Mouse (Mus musculus): ENCODE measurements around the gene Tmem108. TPM values are rescaled to one million over a fixed set of nuclear protein-coding genes. Genes with fewer than 3 reads are reported as not detected.

Tmem108 gene
- total RNA-seq, 2 experiments from 2014 or later: 3.8 to 6.1 TPM

DNA sequence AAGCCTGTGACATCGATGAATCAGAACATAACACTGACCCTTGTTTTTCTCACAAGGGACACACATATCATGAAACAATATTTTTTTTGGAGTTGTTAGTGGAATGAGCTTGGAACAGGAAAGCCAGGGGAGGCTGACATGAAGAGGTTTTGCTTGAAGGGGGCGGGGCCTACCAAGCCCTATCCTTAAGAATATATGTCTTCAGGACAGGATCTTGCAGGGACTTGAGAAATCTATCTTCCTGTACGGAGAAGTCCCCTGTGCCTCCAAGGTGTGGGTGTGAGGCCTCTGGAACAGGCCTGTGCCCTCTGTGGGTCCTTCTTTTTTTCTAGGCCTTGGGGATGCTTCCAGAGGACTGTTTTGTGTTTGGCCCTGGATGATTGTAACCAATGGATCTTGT lies 161.7 kb downstream of the Tmem108 start:
- DNase-seq (ENCODE audit: low spot score): no peak
- intact Hi-C loops (cut with DNase I): no loop called here

DNA sequence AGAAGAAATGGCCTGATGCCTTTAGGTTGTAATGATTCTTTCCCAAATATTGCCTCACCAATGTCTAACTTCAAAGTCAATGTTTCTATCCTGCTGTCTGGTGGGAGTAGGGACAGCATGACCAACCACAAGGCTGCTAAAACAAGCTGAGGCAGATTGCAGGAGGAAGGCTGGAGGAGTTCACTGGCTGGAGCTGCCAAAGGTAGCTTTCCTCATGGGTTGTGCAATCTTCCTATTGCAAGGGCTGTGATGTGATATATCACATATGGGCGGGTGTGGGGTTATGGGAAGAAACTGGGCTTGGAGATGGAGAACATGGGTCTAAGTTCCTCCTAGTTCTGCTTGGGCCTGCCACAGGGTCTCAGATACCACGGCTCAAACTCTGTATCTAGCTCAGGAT lies 163.8 kb downstream of the Tmem108 start:
- intact Hi-C loops (cut with DNase I): no loop called here
- no peak for DNase-seq (ENCODE audit: low spot score)

DNA sequence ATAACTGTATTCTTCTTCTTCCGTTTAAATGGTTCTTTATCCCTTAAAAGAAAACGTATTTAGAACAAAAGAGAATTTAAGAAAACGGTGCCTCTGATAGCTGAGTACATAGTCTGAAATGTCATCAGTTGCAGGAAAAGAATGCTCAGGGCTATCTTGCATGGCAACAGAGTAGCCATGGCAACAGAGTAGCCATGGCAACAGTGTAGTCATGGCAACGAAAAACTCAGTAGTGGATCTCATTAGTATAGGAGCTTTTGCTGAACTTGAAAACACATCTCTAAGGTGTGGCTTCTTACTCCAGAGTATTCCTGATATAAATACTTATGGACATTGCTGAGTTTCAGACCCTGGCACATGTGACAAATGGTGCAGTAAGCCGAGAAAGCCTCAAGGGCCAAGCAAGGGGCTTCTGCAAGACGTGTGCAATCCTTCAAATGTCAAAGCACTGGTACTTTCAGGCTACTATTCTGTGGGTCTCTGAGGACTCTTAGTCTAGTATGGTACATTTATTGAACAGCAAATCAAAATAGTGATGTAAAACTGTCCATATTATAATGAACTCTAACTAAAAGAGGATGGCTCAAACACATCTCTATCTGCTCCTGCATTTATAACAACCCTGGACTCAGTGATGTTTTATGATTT lies 166.3 kb downstream of the Tmem108 start:
- intact Hi-C loops (cut with DNase I): no loop called here
- DNase-seq (ENCODE audit: low spot score): no peak

DNA sequence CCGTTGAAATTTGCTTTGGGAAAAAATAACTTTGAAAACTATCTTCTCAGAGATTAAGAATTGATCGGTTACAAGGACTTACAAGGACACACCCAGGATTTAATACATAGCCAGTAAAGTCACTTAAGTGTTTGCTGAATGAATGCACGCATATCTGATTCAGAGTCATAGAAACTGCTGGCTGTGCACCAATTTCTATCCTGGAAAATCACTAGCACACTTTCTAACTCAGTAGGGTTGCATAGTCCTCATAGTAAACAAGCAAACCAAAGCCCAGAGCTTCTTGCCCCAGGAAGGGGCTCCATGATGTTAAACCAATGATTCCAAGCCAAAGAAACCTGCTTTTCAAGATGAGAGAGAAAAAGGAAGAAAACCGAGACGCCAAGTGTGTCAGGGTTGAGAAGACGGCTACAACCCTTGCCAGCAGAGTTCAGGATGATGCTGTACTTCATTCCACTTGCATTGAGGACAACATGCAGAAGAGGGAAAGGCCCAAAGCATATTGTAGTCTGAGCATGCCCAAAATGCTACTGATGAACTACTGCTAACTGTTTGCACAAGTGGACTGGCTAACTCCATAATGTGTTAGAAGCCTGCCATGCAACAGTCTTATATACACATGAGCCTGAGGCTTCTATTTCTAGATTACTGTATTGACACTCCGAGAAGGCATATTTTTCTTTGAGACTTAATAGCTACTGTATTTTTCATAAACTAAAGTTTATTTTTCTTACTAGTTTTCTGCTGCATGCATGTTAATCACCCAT lies 167.0 kb downstream of the Tmem108 start:
- intact Hi-C loops (cut with DNase I): no loop called here
- no peak for DNase-seq (ENCODE audit: low spot score)

DNA sequence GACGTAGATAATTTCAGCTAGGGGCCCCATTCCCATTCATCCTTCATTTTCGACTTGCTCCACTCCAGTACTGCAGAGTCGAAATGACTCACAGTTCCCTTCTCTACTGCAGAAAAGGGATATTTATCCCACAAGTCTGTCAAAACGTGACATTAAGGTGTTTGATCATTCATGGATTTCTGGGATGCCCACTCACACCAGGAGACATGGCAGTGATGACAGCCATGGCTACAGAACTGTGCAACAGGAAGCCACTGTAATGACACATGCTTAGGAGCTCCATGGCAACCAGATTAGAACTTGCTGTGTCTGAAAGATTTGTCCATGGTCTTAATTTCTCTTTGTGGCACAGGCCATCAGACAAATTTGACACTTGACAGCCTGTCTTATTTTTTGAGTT lies 168.6 kb downstream of the Tmem108 start:
- intact Hi-C loops (cut with DNase I): no loop called here
- DNase-seq (ENCODE audit: low spot score): no peak

DNA sequence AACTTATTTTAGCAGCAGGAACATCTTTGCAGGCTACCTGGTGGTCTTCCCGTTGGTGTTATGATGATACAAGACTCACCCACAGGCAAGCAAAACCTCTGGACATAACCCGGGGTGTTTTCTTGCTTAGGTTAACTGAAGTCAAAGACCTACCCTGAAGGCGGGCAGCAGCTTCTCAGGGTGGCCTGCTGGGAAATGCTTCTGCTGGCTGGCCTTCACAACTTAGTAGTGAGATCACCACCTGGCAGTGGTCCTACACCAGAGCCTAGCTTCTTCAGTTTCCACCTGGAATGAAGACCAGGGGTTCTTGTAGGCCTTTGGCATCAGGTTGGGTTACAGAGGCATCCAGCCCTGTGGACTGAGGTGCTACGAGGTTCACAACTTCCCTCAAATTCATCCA lies 169.7 kb downstream of the Tmem108 start:
- intact Hi-C loops (cut with DNase I): no loop called here

DNA sequence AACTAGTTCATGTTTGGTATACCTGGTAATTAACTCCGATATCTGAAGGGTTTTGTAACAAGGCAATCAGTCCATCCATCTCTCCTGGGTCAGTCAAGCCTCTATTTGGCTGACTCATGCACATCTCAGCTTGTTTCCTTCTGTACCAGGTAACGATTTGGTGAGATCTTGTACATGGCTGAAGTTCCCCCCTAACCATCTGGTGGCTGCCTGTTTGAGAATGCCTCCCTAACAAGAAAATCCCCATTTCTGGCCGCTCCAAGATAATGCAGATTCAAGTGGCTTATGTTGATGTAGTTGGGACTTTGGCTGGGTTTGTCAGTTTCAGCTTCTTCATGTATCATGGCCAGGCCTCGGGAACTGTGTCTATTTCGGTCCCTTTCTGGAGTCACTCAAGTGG lies 170.8 kb downstream of the Tmem108 start:
- intact Hi-C loops (cut with DNase I): no loop called here
- DNase-seq (ENCODE audit: low spot score): no peak

More for the DNA sequence above, 169.7 kb downstream of the Tmem108 start:
- no peak for DNase-seq (ENCODE audit: low spot score)

DNA sequence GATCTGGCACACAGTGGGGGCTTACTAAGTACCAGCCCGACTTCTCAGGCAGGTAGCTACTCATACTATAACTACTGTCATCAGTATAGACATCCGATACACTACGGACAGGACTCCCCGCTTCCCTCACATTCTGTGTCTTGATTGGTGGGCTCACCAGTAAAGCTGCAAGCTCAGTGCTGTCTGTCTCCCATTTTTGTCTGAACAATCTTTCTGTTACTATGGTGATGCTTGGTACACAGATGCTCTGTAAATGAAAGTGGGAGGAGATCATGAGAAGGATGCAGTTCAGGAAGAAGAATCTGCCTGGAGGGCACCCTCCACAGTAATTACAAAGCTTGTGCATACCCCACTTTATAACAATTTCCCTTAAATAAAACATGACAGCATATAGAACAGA lies 176.8 kb downstream of the Tmem108 start:
- no peak for DNase-seq (ENCODE audit: low spot score)
- intact Hi-C loops (cut with DNase I): no loop called here

DNA sequence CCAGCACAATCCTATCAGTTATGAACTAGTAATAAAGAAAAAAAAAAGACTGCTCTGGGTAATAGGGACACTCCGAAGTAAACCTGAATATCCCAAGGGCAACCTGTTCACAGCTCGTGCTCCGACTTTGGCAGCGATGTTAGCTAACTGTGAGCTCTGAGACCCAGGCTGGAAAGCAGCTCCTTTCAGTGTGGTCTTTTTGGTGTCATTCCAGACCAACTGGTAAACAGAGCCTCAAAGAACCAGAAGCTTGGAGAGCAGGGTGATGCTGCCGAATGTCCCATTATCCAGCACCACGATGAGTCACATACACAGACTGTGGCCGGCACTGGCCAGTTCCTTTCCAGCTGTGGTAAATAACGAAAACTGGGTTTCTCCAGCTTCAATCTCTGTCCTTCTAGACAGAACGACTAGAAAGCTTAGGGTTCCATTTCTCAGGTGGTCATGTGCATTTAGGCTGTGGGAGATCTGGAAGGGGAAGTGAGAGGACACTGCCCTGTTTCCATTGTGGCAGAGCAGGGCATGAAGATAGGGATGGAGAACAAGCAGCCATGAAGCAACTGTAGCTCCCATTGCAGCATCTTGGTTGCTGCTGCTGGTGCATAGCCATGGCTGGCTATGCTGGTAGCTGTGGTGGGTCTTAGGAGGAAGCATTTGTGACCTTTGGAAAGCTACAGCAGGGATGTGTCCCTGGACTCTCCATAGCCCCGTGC lies 179.2 kb downstream of the Tmem108 start:
- DNase-seq (ENCODE audit: low spot score): no peak
- intact Hi-C loops (cut with DNase I): no loop called here

DNA sequence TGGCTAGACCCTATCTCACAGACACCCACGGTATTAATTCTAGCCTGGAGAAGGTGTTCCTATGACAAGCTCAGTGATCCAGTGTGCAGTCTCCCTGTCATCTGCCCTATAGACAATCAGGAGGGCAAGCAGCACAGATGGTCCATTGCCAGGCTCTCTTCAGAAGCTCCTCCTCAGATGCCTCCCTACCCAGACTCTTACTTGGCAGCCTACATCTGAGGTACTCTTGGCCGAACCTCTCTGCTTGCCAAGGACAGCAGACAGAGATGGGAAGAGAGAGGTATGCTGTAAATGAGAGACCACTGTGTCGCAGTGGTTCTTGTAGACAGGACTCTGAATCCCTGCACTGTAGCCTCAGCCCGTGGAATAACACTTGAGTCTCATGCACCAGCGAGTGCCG lies 181.0 kb downstream of the Tmem108 start:
- intact Hi-C loops (cut with DNase I): no loop called here
- DNase-seq (ENCODE audit: low spot score): no peak

DNA sequence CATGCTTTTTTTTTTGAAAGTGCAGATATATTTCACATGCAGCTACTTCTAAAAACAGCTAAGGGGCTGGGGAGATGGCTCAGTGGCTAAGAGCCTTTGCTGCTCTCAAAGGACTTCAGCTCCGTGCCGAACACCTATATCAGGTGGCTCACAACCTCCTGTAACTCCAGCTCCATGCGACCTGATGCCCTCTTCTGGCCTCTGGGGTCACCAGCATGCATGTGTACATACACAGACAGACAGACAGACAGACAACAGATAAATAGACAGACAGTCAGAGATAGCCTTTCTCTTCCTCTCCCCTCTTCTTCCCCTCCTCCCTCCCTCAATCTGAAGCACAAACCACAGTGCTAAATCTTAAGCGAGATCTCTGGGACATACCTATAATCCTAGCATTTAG lies 181.5 kb downstream of the Tmem108 start:
- DNase-seq (ENCODE audit: low spot score): no peak
- intact Hi-C loops (cut with DNase I): no loop called here

DNA sequence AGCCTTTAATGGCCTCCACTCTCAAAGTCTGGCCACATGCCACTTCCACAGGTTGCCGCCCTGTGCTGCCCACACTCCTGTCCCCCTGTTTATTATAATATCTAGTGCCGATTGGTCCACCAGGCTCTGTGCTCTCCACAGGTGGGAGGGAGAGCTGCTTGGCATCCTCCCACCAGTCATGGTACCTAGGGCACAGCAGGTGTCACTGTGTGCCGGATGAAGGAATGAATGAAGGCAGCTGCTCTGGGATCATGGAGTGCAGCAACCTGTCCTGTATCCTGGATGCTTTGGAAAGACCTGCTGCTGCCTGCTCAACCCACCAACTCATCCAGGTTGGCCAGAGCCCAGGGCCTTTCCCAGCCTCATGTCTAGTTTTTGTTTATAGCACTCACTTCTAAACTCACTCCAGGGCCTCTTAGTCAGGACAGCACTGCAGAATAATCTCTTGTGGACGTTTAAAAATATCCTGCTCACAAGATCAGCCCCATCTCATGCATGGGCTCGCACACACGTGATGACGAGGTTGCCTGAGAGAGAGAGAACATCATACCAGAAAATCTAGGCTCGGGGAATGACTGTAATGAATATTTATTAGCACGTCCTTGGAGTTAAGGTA lies 182.1 kb downstream of the Tmem108 start:
- intact Hi-C loops (cut with DNase I): no loop called here

DNA sequence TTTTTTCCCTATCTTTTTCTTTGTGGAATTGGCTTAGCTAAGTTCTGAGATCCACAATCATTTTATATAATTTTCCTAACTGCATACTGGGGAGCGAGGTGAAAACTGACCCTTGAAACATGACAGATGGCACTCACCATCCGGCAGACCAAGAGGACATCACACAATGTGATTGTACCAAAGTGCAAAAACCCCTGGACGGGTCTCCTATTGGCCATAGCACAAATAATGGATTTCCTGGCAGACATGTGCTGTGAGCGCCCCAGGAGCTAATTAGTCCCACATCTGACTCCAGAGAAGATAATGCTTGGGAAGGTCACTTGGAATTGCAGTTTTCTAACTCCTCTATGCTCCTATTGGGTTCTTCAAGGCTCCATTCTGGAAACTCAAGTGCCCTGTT lies 183.9 kb downstream of the Tmem108 start:
- DNase-seq (ENCODE audit: low spot score): no peak
- intact Hi-C loops (cut with DNase I): no loop called here

More for the DNA sequence above, 182.1 kb downstream of the Tmem108 start:
- no peak for DNase-seq (ENCODE audit: low spot score)

DNA sequence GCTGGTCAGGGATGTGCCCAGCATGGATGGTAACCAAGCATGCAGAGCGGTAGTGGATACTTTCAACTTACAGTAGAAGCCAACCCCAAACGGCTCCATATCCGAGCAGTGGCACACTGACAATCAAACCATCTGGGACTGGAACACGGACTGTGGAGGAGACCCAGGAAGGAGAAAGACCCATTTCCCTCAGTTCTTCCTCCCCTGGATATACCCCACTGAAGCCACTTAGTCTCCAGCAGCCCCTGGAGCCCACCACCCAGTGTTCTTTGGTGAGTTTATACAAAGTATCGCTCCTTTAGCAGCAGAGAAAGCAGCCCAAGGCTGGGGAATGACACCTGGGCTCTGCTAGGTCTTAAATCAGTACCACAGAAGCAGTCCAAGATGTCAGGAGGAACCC lies 184.5 kb downstream of the Tmem108 start:
- intact Hi-C loops (cut with DNase I): no loop called here
- no peak for DNase-seq (ENCODE audit: low spot score)

DNA sequence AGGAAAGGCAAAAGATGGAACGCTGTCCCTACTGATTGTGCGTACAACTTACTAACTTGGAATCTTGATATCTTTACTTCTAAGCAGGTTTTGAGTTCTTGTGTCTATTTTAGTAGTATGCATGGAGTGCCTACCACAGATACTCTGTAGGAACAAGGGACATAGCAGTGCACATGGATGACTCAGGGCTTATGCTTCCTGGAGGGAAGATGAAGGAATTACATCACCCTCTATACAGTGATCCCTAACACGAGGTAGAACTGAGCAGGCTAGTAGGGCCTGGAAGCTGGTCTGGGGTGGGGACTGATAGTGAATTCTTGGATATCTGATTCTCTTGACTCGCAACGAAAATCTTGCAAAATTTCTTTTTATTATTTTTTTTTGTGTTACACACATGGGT lies 185.7 kb downstream of the Tmem108 start:
- DNase-seq (ENCODE audit: low spot score): no peak

DNA sequence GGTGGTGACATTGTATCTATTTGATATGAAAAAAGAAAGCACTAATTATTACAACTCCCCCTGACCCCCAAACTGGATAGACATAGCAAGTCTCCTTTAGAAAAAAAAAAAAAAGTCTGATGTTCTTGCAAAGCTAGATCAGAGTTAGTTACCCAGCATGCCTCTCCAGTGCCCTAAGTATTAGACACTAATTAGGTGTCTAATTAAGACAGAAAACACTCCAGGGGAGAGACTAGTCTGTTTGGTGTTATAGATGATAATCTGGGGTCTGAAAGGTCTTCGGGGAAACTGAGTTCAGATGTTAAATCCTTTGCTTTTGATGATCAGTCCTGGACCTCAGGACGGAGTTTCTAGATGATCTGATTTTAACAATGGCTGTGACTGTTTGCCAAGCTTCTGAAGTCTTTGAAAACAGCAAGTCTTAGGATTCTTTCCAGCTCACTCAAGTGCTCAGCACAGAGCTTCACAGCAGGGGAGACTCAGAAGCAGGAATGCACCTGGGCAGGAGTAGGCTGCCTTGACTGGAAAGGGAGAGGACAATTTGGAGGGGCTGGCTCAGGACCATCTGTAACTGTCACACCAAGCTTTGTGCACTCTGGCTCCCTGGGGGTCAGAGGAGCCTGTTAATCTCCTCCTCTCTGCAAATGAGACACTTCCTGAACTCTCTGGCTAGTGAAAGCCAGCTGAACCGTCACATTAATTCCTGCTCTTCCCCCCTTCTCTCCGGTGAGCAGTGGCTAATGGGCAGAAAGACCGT lies 187.5 kb downstream of the Tmem108 start:
- intact Hi-C loops (cut with DNase I): no loop called here
- no peak for DNase-seq (ENCODE audit: low spot score)

More for the DNA sequence above, 185.7 kb downstream of the Tmem108 start:
- intact Hi-C loops (cut with DNase I): no loop called here

DNA sequence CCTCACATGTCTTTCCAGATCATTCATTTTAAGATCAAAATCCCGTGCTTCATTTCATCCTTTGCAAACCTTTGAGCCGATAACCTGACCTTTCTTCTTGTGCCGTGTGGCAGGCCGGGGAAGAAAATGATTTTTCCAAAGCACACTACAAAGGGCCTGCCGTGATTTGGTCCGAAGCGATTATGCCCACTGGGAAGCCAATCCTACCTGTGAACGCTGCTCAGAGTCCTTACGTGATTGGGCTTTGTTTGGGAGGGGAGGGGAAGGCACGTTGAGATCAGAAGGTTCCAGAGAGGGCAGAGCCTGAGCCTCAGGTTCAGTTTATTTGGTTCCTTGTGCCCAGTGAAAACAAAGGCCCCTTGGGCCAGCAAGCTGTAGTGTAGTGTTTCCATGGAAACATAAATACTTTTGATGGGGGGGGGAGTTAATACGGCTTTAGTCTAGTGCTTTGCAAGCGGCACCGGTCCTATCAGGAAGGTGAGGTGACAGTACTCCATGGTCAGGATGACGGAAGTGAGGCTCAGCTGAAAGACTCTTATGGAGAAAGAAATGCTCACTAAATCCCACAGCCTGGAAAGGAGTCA lies 191.4 kb downstream of the Tmem108 start:
- no peak for DNase-seq (ENCODE audit: low spot score)
- intact Hi-C loops (cut with DNase I): no loop called here

DNA sequence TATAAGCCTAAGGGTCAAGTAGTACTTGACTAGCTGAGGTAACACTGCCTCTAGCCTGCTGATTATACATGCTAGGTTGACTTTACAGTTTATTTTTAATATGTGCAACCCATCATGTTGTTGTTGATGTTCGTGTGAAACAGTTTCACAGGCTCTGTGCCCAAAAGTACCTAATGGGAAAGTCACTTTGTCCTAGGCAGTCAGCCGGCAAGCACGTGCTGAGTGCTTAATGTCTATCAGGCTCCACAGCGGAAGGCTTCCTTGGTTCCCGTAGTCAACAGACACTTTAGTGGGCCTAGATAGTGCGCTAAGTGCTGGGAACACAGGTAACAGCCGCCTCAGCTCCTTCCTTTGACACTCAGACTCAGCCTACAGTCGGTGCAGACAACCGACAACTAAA lies 192.7 kb downstream of the Tmem108 start:
- intact Hi-C loops (cut with DNase I): no loop called here
- DNase-seq (ENCODE audit: low spot score): no peak

DNA sequence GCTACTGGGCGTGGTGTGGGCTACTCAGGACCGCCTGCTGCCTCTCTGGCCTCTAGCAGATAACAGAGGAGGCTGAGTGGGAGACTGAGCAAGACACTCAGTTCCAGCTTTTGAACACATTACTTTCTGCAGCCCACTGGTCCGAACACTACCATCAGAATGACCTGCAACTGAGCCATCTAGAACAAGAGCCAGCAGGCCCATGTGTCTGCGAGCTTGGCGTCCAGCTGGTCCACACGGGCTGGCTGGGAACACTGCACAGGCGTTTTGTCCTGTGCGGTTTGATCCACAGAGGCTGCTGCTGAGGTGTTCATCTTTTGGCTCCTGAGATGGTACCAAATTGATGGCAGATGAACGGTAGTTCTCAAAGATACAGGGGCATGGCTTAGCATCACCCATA lies 196.5 kb downstream of the Tmem108 start:
- DNase-seq (ENCODE audit: low spot score): no peak
- intact Hi-C loops (cut with DNase I): no loop called here
